Mouse (Mus musculus) fat pad, adult 2 months (tissue): ENCODE results near the gene Bcl2a1d.
"Not testable (repeated sequence)": the region's sequence is repeated elsewhere in the genome, so short reads cannot be mapped to it uniquely, and the experiment has no call there.

ENCODE experiments used
- DNase-seq: peaks from one replicate; pipeline ENCODE4 v3.0.0-alpha.2; 2011; ENCODE audit warnings: low read depth, low spot score; ENCODE audit errors: extremely low read depth

Bcl2a1d gene

DNA sequence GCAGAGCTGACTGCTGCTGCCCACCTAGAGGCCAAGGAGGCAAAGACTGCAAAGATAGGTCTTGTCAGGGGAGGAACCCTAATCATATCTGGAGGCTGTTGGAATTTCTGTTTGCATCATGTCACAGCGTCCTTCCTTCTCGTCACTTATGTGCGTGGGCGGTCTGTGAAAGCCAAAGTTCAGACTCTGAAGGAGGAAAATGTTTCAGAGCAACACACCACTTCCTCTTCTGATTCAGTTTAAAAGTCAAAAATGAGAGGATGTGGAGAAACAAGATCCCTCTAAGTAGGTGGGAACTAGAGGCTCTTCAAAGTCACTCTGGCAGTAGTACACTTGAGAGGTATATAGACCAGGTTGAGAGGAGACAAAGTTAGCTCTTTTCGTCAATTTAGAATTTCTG lies at the start of gene Bcl2a1d:
Bcl2a1d (minus strand) TSS at position 187 of the 400 bp plus-strand sequence.
- DNase-seq: not testable (repeated sequence)

DNA sequence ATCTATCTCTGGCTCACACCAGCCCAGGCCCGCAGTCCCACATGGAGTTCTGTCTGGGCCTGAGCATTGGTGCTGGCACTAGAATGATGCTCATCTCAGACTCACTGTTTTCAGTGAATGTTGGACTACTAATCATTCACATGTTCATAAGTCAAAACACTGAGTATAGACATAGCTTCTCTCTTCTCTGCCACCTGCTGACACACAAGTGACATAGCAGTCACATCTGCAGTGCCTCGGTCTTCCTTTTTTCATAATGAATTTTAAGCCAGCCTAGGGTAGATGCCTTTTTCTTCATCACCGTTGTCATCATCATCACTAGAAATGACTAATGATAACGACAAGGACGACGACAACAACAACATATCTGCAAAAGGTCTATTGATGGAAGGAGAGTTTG lies 38.5 kb upstream of the Bcl2a1d start:
- DNase-seq: not testable (repeated sequence)

DNA sequence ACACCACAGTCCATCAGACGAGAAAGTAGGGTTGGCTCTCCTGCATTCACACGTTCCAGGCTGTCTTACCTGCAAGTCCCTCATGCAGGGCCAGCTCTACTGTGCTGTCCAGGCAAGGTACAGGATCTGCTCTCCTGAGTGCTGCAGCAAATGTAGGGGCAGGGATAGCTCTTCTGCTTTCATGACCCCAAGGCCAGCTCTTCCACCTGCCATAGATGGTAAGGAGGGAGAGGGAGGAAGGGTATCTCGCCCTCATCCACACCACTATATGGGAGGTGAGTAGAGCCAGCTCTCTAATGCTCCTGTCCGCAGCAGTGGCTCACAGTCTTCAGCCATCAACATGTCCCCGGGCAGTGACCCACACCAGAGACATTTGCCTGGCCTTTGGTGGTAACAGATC lies 37.8 kb upstream of the Bcl2a1d start:
- DNase-seq: not testable (repeated sequence)

DNA sequence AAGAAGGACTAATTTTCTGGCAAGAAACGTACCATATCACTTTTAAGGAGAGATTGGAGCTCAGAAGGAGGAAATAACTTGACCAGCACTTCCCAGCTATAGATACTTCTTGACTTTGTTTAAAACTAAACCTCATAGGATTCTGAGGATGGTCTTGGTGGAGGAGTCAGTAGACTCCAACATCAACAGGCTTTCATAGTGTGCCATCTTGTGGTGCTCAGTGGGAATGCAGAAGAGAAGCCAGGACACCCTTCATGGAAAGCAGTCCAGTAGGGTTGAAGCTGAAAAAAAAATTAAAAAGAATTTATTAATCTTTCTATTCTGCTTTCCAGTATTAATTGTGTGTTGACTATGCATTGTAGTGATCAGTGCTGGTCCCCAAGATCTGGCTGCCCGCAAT lies 15.0 kb upstream of the Bcl2a1d start:
- DNase-seq: not testable (repeated sequence)

DNA sequence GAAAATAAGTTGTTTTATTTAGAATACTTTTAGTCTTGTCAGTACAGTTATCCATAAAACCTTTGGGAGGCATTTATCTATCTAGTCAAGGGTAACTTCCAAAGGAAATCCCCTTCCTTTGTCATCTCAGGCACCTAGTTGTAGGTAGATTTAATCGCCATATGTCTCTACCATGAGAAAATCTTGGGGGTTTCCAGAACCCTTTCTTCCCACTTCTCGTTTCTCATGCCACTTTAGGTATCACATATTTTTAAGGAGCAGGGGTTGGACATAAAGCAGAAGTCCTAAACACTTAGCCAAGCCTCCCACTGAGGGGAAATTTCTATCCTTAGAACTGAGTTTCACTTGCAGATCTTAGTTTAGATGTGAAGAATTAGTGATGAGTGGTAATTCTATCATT lies 14.3 kb upstream of the Bcl2a1d start:
- not testable (repeated sequence) for DNase-seq

DNA sequence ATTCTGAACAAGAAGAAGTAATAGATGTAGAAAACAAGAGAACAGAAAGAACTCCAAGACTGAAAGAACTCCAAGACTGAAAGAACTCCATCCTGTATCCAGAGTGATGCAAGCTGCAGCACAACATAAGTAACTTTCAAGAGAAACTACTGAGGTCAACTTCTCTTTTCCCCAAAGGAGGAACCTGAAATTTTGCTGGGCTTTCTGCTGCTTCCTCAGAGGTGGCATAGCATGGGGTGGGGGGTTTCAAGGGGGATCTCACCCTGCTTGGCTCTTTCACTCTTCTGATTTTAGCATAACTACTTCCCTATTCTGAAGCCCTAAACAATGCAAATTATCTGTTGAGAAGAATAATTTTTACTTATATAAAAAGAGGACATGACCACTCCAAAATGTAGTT lies 3.6 kb upstream of the Bcl2a1d start:
- DNase-seq: not testable (repeated sequence)

DNA sequence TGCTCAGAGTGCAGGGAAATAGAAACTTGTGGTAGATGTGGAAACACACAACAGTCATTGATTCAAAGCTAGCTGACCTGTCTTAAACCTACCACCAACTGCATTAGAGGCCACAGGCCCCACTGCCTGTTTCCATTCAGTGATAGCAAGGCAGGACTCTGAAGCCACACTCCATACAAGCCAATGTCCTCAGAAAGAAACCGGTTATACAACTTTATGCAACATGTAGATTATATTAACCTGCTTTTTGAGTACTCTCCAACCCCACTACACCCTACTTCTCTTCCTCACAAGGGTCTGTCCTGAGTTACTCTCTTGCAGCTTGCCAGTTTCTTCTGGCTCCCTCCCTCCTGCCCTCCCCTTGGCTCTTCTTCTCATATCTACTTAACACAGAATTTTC lies 1.5 kb upstream of the Bcl2a1d start:
- not testable (repeated sequence) for DNase-seq

DNA sequence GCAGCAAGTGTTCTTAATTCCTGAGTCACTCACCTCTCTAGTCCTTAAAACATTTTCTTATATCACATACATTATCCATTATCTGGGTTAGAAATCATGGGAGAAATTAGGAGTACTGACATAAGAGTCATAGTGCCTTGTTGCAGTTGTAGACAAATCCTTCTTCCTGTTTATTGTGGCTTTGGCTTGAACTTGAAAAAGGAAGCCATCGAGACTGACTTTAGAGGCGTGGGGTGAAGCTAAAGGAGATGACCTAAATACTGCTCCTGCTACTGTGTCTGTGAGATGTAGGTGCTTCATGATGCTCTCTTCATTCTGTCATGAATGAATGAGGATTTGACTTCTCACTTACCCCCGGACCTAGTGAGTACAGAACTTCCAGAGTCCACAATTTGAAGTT lies 620 bp upstream of the Bcl2a1d start:
- DNase-seq: not testable (repeated sequence)

DNA sequence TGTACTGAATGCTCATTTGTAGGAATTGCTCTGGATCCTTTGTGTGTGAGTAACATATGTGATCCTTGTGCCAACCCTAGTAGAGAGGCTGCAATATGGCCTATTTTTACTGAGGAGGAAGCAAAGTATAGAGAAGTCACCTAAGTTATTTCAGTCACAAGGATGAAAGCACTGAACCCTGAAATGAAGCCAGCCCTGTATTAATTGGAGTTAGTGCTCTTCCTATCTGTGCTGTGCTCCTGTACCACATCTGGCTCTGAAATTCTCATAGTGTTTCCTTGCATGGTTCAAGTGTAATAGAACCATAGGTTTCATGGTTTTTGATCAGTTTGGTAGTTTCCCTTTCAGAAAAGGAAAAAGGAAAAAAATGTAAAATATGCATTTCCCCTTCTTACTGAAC lies 3.4 kb downstream of the Bcl2a1d start:
- not testable (repeated sequence) for DNase-seq

DNA sequence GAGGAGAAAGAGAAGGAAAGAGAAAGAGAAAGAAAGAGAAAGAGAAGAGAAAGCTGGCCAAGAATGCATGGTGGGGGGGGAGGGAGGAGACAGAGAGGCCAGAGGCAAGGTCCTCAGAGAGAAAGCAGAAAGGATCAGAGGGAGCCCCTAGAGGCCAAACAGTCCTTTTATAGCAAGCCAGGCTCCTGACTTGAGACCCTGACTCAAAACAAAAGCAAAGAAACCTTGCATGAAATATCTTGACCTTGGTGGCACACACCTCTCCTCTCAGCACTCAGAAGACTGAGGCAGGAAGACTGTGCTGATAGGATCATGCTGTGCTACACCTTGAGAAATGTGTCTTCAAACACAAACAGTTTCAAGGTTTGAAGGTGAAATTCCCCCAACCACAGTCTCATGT lies 10.1 kb downstream of the Bcl2a1d start:
- DNase-seq: not testable (repeated sequence)

DNA sequence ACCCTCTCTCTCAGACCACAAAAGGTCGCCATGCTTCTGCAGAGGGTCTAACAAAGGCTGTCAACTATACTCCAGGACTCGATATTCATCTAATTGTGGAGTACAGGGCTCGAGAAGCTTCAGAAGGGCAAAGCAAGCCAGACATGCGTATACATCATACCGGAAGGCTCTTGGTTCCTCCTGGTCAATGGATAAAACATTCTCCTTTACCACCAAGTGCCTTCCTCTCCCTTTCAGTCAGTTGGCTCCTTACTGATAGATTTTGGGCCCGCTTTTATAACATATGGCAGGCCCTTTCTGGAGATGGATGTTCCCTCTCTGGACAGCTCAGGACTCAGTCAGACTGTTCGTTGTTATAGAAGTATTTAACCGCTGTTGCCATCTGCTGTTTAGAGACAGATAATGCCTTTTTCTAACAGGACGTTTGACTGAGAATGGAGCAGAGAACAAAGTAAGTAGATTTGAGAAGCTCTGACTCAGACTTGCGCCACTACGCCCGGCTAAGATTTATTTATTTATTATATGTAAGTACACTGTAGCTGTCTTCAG lies 11.7 kb downstream of the Bcl2a1d start, which contains the start of gene Mthfsl:
Mthfsl (minus strand) TSS at position 308 of the 549 bp plus-strand sequence.
- not testable (repeated sequence) for DNase-seq

DNA sequence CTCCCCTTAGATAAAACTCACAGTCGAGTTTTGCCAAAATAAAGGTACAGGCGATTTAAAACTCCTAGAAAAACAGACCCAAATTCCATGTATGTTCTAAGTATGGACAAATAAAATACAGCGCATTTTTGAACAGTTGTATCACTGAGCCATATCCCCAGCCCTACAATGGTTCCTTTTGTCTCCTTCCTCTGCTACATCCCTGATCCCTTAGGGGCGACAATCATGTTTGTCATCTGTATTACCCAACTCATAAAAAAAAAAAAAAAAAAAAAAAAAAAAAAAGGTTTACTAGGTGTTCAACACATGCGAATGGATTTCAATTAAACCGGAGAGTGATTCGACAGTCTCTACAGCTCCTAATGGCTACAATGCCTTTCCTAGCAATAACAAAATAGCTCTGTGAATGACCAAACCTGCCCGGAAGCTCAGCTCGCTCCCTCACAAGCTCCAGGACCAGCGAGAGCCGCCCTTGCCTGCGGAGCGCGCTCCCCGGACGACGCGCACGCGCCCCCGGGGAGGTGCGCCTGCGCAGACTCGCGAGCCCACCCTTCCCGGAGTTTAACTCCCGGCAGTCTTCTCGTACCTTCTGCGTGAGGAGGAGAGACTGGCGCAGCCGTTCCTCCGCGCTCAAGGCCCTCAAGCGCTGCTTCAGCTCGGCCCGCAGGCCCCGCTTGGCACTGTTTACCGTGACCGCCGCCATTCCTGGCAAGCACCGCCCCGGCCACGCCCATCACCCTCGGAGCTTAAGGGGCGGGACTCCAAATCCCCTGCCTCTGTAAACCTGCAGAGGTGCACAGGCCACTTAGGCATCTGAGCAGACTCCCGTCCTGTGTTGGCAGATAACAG lies 12.4 kb downstream of the Bcl2a1d start:
- not testable (repeated sequence) for DNase-seq

DNA sequence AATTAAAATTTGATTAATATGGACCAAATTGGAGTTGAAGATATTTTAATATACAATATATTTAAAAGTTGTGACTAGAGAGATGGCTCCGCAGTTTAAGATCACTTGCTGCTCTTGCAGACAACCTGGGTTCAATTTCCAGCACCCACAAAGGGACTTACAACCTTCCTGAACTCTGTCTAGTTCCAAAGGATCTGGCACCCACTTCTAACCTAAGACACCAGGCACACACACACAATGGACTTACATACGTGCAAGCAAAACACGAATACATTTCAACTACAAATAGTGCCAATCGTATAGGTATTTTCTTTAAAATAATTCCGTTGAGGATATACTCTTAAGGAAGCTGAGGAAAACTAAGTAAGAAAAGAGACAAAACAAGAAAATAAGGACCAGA lies 13.1 kb downstream of the Bcl2a1d start:
- not testable (repeated sequence) for DNase-seq

DNA sequence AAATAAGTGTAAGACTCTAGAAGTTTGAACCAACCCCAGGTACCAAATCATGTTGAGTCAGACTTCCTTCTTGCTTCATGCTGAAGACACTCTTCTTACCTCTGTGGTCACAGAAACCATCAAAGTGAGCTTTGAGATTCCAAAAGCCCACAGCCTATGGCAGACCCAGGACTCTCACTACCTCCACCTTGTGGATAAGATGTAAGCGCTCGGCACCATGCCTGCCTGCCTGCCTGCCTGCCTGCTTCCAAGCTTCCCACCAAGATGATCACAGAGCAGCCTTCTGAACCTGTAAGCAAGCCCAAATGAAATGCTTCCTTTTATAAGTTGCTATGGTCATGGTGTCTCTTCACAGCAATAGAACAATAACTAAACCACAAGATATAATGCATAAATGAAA lies 13.6 kb downstream of the Bcl2a1d start:
- DNase-seq: not testable (repeated sequence)

DNA sequence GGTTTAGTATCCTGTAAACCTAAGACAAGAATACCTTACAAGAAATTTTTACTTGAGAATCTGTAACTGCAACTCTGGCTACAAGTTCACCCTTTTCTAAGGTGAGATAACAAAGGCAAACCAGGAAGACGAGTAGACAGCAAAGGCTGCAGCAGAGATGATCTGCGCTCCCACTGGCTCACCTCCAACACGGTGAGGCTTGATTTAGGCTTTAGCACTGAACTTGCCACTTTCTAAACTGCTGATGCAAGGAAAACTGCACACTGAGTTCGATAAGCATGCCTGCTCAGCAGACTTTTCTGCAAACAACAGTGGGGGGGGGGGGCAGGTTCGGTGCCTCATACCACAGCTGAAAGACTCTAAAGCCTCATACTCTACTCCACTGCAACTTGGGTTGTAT lies 17.2 kb downstream of the Bcl2a1d start:
- DNase-seq: not testable (repeated sequence)

DNA sequence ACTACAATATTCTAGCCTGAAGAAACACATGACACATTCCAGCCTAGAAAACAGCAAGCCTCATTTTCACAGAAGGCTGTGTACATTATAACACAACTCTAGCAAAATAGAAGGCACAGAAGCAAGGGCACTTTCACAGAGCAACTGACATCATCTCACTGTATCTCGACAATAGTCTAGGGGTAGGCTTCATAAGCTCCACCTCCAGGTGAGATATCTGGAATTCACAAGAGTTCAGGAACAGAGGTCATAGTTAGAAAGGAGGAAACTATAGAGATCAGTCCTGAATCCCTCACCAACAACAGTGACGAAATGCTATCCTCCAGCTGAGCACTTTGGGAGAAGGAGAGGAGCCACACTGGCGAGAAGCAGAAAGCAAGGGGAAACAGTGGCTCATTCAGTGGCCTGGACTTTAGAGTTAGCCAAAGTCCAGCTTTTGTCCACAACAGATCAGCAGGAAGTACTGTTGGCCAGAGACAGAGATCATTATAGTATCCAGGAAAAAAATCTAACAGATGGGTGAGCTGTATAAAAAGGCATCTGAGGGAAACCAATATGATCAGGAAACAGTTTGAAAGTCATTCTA lies 19.5 kb downstream of the Bcl2a1d start:
- DNase-seq: not testable (repeated sequence)

DNA sequence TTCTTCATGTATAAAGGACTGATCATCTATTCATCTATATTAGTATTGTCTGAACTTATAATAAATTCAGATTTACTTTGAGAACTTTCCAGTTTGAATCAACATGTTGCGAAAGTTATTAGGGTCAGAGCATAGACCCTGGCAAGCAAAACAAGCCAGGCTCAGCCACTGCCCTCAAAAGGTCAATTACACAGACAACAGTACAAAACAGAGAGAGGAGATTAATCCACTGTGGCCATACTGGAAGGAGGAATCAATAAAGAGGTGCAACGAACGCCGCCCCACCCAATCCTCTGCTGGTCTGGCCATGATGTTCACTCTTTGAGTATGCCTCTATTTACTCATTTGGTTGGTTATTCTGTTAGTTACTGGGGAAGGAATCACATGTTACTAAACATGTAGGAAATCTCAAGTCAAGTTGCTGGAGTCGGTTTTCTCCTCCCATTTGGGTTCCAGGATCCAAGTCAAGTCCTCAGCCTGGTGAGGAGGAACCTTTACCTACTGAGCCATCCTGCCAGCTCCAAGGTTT lies 20.7 kb downstream of the Bcl2a1d start:
- not testable (repeated sequence) for DNase-seq

DNA sequence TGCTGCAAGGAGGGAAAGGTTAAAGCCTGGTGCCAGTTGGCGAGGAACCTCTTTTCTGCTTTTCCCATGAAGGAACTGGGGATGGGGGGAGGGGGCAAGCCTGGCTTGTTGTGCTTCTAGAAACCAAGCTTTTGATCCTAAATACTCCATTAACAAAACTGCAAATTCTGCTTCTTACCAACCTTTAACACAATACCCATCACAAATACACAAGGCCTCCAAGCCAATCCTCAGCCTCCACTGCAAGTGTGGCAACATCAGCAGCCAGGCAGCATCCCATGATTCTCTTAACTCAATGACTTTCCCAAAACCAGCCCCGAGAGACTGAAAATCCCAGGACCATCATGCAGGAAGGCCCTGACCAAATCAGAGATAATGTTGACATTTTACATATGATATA lies 21.3 kb downstream of the Bcl2a1d start:
- DNase-seq: not testable (repeated sequence)

DNA sequence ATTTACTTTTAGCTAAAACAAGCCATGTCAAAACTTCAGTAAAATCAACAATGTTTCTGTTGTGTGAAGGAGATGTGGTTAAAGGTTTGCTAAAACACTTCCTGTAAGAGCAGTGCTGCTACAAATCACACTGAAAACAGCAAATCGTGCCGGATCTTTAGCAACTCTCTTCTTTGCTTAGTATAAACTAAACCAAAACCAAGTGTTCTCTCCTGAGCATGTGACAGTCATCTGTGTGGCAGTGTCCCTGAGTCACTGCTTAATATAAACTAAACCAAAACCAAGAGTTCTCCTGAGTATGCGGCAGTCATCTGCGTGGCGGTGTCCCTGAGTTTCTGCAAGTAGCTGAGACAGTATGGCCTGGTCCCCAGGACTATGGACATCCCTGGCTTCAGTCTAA lies 21.9 kb downstream of the Bcl2a1d start:
- DNase-seq: not testable (repeated sequence)

DNA sequence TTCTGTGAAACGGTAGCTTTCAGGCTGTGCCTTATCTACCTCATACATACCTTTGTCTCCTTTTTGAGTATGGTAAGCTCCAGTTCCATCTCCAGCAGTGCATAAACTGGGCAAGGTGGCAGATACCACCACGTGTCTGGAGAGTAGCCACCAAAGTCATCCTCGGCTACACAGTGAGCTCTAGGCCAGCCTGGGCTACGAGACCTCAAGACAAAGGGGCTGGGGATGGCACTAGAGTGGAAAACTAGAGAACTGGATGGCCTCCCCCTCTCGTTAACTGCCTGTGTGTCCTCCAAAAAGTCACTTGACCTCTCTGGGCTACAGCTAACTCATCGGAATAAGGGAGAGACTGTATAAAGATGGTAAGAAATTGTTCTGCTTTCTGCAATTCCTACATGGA lies 22.4 kb downstream of the Bcl2a1d start:
- no peak for DNase-seq

DNA sequence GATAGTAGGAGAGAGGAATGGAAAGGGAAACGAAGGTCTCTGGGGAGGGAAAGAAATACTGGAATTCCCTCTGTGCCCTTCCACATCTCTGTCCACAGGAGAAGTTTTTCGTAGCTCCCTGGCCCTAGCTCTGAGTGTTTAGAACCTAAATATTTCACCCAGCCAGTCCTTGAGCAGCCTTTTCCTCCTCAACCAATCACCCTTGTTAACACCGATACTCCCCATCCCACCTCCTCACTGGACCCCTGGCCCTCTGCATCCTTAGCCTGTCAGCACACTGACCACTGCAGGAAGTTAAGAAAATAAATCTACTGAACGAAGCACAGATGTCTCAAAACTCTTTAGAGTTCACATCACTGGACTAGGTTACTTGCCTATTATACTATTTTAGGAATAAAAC lies 25.0 kb downstream of the Bcl2a1d start:
- no peak for DNase-seq

DNA sequence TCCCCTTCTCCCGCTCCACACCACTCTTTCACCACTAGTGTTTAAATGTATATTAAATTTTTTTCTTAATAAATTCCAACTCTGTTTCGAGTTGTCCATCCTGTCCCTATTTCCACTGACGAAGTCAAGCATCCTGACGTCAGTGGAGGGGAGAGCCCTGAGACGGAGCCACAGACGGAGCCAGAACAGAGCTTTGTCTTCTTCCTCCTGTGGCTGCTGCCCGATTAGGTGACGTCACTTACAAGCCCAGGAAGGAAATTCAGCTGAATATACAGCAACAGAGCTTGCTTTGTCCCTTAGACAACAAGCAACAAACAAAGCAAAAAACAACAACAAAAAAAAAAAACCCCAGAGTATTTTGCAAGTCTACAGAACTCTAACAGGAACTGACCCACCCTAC lies 26.6 kb downstream of the Bcl2a1d start:
- DNase-seq: not testable (repeated sequence)
